Mouse (Mus musculus) urinary bladder, postnatal 14 days (tissue): ENCODE measurements around the gene Alpl.

Experiments
- DNase-seq: peaks from one replicate; pipeline ENCODE4 v3.0.0; 2021; ENCODE audit warnings: low spot score

The Alpl gene

DNA sequence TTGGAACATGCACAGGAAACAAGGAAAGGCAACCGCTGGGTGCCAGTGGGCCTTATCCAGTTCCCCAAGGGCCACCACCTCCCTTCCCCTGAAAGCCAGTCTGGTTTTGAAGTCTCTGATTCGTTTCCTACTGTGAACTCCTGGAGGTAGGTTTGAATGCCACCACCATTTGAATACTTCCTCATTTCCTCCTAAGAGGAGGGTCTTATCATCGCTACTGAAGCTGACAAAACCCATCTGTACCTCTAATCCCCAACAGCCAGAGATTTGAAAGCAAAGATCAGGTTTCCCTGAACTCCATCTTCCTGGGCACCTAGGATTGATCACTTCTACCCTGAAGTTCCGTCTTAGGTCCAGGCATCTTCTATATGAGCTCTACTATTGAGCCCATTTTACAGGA lies 854 bp upstream of the Alpl start:
- no peak for DNase-seq

GRCm38 (mm10) chr4:137794178-137794900 lies 1.8 kb downstream of the Alpl start:
- DNase-seq: no peak

GRCm38 (mm10) chr4:137793611-137794010 lies 2.6 kb downstream of the Alpl start:
- DNase-seq: no peak

DNA sequence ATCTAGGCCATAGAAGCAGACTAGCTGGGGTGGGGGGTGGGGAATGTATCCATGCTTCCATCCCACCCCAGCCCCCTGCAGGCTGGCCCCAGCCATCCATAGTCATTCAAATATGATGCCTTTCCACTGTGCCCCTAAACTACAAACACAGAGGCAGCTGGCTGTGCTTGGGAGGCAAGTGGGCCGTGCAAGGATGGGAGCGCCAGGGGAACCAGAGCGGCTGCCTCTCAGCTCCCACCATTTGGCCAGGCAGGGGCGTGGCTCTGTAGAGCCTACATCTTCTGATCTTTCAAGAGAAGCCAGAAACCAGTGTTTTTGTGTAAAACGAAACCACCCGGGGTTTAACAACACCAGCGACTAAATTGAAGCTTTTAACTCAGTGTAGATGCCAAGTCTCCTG lies 4.7 kb downstream of the Alpl start:
- no peak for DNase-seq

GRCm38 (mm10) chr4:137790981-137791380 lies 5.2 kb downstream of the Alpl start:
- no peak for DNase-seq

DNA sequence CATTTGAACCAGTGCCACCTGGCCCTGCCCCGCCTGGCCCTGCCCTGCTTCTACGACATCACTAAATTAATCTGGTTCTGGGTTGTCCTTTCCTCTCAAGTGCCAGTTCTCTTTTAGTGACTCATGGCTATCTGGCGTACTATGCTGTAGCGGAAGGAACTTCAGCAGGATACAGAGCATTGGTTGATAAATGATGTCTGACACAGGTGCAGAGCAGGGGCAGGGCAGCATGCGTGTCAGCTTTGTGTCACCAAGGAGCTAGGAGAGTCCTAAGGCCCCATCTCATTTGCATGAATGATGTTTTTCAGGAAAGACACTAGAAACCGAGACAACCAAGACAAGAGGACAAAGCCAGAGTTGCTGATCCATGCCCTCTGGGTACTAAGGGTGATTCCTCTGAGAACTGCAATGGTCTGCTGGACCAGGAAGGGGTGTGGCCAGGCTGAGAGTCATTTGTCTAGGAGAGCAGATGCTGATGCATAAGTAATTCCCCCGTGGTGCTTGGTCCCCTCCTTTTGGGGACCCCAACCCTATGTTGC lies 7.6 kb downstream of the Alpl start:
- no peak for DNase-seq

DNA sequence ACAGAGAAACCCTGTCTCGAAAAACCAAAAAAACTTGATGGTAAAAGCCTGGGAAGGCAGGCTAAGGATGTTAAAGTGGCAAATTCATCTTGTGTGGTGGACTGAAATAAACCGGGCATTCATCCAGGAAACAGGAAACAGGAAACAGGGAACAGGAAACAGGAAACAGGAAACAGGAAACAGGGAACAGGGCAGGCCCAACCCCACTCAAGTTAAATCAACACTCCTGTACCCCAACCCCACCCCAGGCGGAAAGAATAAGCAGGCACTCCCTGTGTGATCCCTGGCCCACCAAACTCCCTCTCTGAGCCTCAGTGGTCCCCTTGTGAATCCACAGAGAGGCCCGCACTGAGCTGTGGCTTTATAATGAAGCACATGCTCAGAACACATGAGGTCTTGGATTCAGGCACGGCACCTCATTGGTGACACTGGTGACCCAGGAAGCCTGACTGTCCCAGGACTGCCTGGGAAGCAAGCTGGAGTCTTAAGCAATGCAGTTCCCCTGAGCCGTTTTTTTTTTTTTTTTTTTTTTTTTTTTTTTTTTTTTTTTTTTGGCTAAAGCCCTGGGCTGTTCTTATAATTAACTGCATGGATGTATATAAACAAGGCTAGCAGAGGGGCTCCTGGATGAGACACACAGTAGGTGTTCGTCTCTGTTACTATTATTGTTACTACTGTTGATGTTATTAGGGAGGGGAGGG lies 8.4 kb downstream of the Alpl start:
- no peak for DNase-seq

- DNase-seq: no peak
Observed at GRCm38 (mm10) chr4:137786488-137786887, 9.7 kb downstream of the Alpl start.

DNA sequence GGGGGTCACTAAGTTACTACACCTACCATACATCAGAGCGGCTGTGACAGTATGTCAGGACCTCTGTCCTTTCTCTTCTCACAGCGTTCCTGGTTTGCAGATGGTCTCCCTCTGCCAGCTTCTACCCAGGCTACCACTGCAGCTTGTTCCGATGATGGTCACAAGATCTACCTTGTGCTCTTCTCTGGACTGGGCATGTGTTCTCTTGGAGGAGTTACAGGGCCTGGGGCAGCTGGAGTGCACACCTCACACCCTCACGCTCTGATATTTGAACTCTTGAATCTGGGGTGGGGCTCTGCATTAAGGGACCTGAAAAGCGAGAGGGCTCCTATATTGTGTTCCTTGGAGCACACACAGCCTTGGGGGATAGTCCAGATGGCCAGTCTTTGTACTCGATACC lies 10.9 kb downstream of the Alpl start:
- no peak for DNase-seq

DNA sequence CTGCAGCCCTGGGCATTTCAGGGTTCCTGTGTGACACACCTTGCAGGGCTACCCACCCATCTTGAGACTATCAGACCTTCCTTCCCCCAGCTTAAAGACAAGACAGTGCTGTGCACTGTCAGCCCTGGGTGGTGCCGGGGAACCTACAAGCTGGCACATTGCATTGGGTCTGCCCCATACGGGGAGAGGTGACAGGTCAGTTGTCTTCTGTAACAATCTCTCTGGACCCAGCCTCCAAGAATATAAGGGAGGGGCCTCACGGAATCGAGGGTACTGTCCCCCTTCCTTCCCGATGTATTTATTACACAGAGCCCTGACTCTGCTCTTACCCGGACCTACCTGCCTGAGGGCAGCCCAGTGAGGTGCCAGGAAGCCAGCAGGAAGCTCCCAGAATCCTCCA lies 11.4 kb downstream of the Alpl start:
- DNase-seq: no peak

DNA sequence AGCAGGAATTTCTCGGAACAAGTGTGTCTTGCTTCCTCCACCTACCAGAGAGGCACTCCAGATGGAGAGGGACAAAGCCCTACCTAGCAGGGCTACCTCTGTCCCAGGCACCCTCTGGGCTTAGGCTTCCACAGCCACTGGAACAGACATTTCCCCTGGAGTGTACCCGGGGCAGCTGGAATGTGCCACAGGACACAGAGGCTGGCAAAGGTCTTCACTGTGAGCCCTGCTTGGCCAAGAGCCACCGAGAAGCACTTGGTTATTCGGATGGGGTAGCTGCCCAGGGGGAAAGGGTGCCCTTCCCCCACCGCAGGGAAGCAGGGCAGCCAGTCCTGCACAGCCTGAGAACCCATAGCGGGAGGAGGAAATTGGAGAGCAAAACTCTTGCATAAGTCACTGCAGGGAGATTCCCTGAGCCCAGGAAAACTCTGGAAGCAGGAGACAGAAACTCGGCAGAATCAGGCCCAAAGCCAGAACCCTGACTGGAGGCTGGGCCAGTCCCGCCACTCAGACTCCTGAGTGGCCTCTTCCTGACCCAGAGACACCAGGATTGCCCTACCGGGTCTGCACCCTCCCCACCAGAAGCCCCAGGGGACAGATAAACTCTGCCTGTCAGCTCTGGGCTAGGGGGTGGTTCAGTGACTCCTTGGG lies 12.5 kb downstream of the Alpl start:
- peak; percentile 45 for DNase-seq

GRCm38 (mm10) chr4:137781949-137782348 lies 14.2 kb downstream of the Alpl start:
- no peak for DNase-seq

DNA sequence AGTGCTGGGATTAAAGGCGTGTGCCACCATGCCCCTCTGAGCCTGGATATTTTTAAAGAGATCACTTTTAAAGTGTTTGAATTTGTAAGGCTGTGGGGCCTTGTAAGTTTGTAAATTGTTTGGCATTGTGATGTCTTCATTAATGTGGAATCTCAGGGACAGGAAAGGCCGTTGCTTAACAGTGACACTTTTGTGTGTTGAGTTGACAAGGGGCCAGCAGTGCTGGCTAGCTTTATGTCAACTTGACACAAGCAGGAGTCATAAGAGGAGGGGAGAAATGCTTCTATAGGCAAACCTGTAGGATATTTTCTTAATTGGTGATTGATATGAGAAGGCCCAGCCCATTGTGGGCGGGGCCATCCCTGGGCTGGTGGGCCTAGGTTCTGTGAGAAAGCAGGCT lies 15.2 kb downstream of the Alpl start:
- no peak for DNase-seq

DNA sequence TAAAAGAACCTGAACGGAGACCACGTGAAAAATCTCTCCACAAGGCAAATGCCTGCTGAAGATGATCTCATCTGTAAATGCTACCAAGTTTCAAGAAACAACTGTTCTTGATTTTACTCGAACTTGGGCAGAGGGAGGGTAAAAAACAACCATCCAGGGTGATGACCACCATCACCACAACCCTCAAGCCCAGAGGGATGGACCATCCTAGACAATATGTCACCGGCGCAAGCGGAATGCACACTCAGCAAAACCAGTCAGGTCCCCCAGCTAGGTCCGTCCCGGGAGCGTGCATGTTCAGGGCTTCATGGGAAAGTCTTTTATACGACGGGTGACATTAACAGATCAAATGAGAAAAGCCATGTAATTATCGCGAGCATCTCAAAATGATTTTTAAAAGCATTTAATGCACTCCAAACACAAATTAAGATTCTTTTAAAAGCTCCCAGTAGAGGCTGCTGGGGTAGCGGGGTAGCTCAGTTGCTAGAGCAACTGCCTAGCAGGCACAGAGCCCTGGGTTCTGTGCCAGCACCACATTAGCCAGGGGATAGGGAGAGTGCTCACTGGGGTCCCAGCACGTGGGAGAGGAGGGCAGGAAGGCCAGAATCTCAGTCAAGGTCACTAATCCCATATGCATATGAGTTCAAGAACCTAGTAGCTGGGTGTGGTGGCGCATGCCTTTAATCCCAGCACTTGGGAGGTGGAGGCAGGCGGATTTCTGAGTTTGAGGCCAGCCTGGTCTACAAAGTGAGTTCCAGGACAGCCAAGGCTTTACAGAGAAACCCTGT lies 17.6 kb downstream of the Alpl start:
- no peak for DNase-seq

GRCm38 (mm10) chr4:137777866-137778265 lies 18.3 kb downstream of the Alpl start:
- no peak for DNase-seq

DNA sequence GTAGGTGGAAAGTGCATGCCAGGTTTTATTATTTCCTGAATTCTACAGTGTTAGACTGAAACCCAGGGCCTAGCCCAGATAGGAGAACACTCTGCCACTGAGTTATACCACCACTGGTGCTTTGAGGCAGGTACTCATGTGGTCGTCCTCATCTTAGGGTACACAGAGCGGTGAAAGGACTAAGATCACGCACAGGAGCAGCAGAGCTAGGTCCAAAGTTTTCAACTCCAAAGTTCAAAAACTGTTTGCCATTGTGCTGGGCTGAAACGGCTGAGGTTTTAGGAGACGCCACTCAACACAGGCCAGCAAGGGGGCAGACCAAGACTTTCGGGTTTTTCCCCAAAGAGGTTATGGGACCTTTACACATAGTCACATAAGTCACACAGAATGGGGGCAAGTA lies 21.7 kb downstream of the Alpl start:
- no peak for DNase-seq

GRCm38 (mm10) chr4:137774013-137774412 lies 22.2 kb downstream of the Alpl start:
- DNase-seq: no peak

GRCm38 (mm10) chr4:137773369-137773899 lies 22.8 kb downstream of the Alpl start:
- no peak for DNase-seq

DNA sequence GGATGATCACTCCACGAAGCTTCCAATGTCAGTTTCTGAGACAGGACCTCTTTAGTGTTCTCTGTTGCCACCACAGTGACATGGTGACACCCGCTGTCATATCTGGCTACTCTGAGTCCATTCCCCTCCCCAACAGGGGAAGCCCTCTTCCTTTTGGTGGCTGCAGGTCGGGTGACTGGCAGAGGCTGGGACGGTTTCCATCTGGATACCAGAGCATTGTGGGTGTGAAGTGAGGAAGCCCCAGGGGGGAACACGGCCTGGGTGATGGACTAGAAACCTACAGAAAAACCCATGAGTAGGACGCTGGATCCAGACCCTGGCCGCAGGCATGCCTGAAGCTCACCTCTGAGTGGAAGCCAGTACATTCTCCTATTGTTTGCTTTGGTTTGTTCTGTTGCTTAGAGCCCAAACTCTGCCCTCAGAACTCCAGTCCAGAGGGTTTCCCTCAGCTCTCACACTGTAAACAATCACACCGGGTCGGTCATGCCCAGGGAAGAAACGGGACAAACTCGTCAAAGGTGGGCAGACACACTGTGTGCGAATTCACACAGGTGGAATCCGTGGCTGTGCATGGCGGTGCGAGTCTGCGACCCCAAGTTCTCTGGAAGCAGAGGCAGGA lies 23.6 kb downstream of the Alpl start:
- DNase-seq: no peak

- no peak for DNase-seq
Observed at GRCm38 (mm10) chr4:137771749-137772148, 24.4 kb downstream of the Alpl start.

GRCm38 (mm10) chr4:137770901-137771612 lies 25.1 kb downstream of the Alpl start:
- DNase-seq: peak; percentile 43
